Mouse (Mus musculus): ENCODE data around the gene Zmpste24. TPM values are rescaled to one million over a fixed set of nuclear protein-coding genes. Genes with fewer than 3 reads are reported as not detected.

Zmpste24 gene
- polyA plus RNA-seq (2012; rRNA removed) = 10.5 and 11.5 TPM in 2 replicates

DNA sequence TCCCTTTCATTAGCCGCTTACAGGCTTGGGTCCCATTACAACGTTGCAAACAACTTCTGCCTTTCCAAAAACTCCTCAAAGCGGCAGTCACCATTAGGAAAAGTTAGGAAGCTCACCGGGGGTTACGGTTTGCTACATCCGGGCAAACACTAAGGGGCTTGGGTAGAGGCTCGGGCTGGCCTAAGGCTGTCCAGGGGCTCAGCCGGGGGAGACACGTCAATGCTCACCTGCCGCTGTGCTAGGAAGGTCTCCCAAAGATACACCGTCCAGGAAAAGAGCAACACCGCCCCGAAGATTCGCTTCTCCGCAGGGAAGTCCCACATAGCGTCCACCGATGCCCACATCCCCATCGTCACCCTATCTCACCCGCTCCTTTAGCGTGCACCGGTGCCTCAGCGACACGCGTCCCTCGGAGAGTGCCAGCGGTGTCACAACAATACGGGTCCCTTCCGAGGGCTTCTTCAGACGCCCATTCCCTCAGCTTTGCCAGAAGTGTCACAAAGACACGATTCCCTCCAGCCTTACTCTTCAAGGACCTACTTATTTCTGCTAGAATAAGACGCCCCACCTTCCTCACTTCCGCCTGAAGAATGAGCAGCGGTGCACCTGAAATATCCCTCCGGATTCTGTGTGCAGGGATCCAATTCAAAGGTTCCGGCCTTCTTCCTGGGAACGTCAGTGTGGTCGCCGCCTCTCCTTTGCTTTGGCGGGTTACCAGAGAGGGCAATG is at the start of gene Zmpste24:
Gene Zmpste24, minus strand, starts transcription at position 592 of the 729 bp plus-strand sequence.

GRCm38 (mm10) chr4:121109126-121109525 is 11.1 kb upstream of the Zmpste24 start, which contains the start of gene Tmco2:
Tmco2 (minus strand) TSS chr4:121109226.

DNA sequence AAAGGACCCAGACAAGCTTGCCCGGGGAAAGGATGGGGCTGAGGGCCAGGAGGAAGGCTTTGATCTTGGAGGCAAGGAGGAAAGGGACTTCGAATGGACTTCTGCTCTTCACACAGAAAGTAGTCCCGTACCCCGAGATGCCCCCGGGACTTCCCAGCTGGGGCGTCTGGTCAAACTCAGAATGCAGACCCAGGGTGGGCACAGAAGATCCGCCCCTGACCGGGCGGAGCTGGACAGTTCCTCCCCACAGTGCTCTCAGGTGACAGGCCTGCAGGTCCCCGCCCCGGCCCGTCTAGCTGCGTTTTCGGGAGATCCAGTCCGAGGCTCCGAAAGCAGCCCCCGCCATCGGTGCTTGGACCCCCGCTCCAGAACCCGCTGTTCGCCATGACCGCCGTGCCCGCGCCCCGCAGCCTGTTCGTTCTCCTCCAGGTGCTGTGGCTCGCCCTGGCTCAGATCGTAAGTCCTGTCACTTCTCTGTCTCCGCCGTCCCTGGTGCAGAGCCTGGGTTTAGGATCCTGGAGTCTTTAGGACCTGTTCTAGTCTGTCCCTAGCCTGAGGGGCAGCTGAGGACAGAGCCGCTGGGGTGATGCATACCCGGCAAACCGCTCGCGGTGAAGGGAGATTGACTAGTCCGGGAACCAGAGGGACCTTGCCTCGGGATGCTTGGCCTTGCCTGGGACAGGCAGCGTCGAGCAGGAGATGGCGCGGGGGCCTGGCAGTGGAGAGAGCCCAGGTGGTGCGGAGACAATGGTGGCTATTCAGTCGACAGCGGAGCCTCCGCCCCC is 58.5 kb downstream of the Zmpste24 start, which contains the start of gene Col9a2:
Gene Col9a2, plus strand, starts transcription at position 55 of the 785 bp plus-strand sequence.

GRCm38 (mm10) chr4:121016928-121017657 is 80.9 kb downstream of the Zmpste24 start, which contains the start of gene Smap2:
Smap2 (minus strand) TSS chr4:121017247.

Other genes with a start within 250 kb of the Zmpste24 start
- gene Rims3, start 243.4 kb downstream of the Zmpste24 start, polyA plus RNA-seq (2012; rRNA removed) = 0.17 and 0.18 TPM in 2 replicates
- 7.6 and 8.1 TPM in 2 replicates for gene Exo5, start 173.2 kb downstream of the Zmpste24 start, polyA plus RNA-seq (2012; rRNA removed)
- 1.1 TPM in 2 replicates for gene Zfp69, start 146.5 kb downstream of the Zmpste24 start, polyA plus RNA-seq (2012; rRNA removed)
- gene Smap2, start 81.0 kb downstream of the Zmpste24 start, polyA plus RNA-seq (2012; rRNA removed) = 14.3 and 18.2 TPM in 2 replicates
- 1.3 and 1.8 TPM in 2 replicates for gene Col9a2, start 58.9 kb downstream of the Zmpste24 start, polyA plus RNA-seq (2012; rRNA removed)
- gene Tmco2, start 11.0 kb upstream of the Zmpste24 start, polyA plus RNA-seq (2012; rRNA removed) = not detected in 2 replicates
- 5.2 and 5.9 TPM in 2 replicates for gene Rlf, start 116.8 kb upstream of the Zmpste24 start, polyA plus RNA-seq (2012; rRNA removed)
- not detected in 2 replicates for gene Gm12888, start 226.7 kb upstream of the Zmpste24 start, polyA plus RNA-seq (2012; rRNA removed)